8 mouse cellular contexts compared by ENCODE assay signal in the genomic region with DNA sequence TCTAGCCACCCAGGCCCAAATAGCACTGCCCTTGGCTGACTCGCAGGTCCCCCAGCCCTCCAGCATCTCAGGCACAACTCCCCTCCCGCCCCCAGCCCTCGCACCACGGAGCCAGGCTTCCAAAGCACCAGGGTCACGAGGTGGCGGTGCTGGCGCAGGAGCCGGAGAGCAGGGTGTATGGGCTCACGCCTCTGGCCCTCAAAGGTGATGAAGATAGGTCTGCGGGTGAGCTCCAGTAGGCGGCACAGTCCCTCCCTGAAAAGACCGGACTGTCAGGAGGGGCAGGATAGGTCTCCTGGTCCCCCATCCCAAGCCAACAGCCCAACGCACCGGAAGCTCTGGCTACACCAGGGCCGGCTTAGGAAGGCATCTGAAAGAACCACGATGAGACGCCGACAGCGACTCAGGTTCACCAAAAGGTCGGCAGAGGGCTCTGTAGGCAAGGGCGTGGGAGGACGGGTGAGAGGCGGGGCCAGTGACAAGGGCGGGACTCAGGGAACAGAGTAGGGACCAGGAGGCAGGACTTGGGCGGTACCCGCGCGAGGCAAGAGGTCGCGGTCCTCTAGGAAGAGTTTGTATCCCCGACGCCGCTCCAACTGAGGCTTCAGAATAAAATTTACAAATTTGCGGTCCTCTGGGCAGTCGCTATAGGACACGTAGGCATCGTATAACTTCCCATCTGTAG. TPM values are rescaled to one million over a fixed set of nuclear protein-coding genes. Genes with fewer than 3 reads are reported as not detected.
A peak's percentile ranks its signal among the peaks of the same experiment; 100 is the strongest.
DNase-seq lines count a peak whose midpoint lies in the region; ATAC-seq lines count a peak whose summit lies in the region.

No protein-coding gene starts in this region.

- peak; percentile 79 for DNase-seq in ovary, adult 18-20 months (ENCODE audit: low spot score)
- no peak for DNase-seq in ovary, postnatal 10 days (ENCODE audit: low spot score)
- peak; percentile 93 for DNase-seq in embryo, embryonic 10.5 days (ENCODE audit: low spot score)
- peak; percentile 73 to 83 for DNase-seq in gastrocnemius, postnatal 36 days
- peak; percentile 91 to 93 for DNase-seq in spleen, postnatal 4 days (ENCODE audit: low spot score in 2 of 2)

- H3K27ac ChIP-seq in limb, embryonic 15.5 days = no peak overlapping the region; the same call in 1 of the 2 replicates
- no peak overlapping the region for H3K27ac ChIP-seq in midbrain, embryonic 16.5 days (ENCODE audit: low read length)

- intact Hi-C loops in gastrocnemius, postnatal 36 days (cut with DNase I) = loop anchor here (1.0 to 2.0 kb wide), 2 partner anchors 31 to 84 kb away; a partner anchor contains a TSS

- H3K27me3 ChIP-seq in limb, embryonic 15.5 days = peaks cover 50% of the 10 kb centered on the region
- peaks cover 28% of the 10 kb centered on the region for H3K27me3 ChIP-seq in midbrain, embryonic 16.5 days (ENCODE audit: control insufficient read depth, insufficient read depth, low read depth, low read length)

- H3K9me3 ChIP-seq in limb, embryonic 15.5 days = no peaks in the 10 kb centered on the region
- no peaks in the 10 kb centered on the region for H3K9me3 ChIP-seq in midbrain, embryonic 16.5 days (replicated peaks; ENCODE audit: control insufficient read depth, low read length, poor library complexity, severe bottlenecking)

- peak overlapping the region; percentile 19 for H3K4me3 ChIP-seq in limb, embryonic 15.5 days
- peak overlapping the region; percentile 17; the same call in 1 of the 2 replicates for H3K4me3 ChIP-seq in midbrain, embryonic 16.5 days (ENCODE audit: low read depth, low read length)

- ATAC-seq in inflammation-experienced regulatory T-cells, adult 6 months = peak; percentile 62
- ATAC-seq in limb, embryonic 15.5 days (ENCODE audit: insufficient number of reproducible peaks, low FRiP score, low TSS enrichment, low read depth) = peak; percentile 66; the same call in 1 of the 2 replicates
- ATAC-seq in midbrain, embryonic 16.5 days = peak; percentile 83

- no peak overlapping the region for H3K9ac ChIP-seq in limb, embryonic 15.5 days
- no peak overlapping the region for H3K9ac ChIP-seq in midbrain, embryonic 16.5 days (ENCODE audit: low read depth, low read length)

- 8% methylated on average over 37 of the region's 37 CpGs for WGBS in limb, embryonic 15.5 days
- WGBS in midbrain, embryonic 16.5 days = 4% methylated on average over 37 of the region's 37 CpGs

- peaks cover 31% of the 10 kb centered on the region for H3K4me1 ChIP-seq in limb, embryonic 15.5 days
- no peaks in the 10 kb centered on the region for H3K4me1 ChIP-seq in midbrain, embryonic 16.5 days (ENCODE audit: control insufficient read depth, insufficient read depth, low read length)

- no peaks in the 10 kb centered on the region for H3K36me3 ChIP-seq in limb, embryonic 15.5 days
- no peaks in the 10 kb centered on the region for H3K36me3 ChIP-seq in midbrain, embryonic 16.5 days (ENCODE audit: control insufficient read depth, insufficient read depth, low read length)

- peak overlapping the region; percentile 38 for H3K4me2 ChIP-seq in limb, embryonic 15.5 days
- peak overlapping the region; percentile 32 for H3K4me2 ChIP-seq in midbrain, embryonic 16.5 days (ENCODE audit: low read length)

RNA-seq across cellular contexts. Expression of a gene that starts 8.2 kb away (rescaled TPM):
- total RNA-seq in gastrocnemius, postnatal 36 days (2021) = 1 to 10 TPM; 1.7 to 2.0 TPM
- polyA plus RNA-seq in inflammation-experienced regulatory T-cells, adult 6 months (2017; shearing (Covaris generic)) = 100 to 1,000 TPM; 149 to 208 (median 206) TPM
- 3.3 and 3.8 TPM in 2 replicates for polyA plus RNA-seq in limb, embryonic 15.5 days (2015; fragmentation: Nextera tagmentation; extraction: Ambion mirVana)
- 1.7 and 2.0 TPM in 2 replicates for polyA plus RNA-seq in midbrain, embryonic 16.5 days (2015; fragmentation: Nextera tagmentation; extraction: Ambion mirVana)

RNA-seq across cellular contexts. Expression of a gene that starts 14.2 kb away (rescaled TPM):
- total RNA-seq in gastrocnemius, postnatal 36 days (2021) = under 1 TPM in 1 of 2 experiments, not detected in 1; 0.12 TPM
- polyA plus RNA-seq in inflammation-experienced regulatory T-cells, adult 6 months (2017; shearing (Covaris generic)) = 100 to 1,000 TPM; 413 to 487 (median 426) TPM
- polyA plus RNA-seq in limb, embryonic 15.5 days (2015; fragmentation: Nextera tagmentation; extraction: Ambion mirVana) = 150 and 151 TPM in 2 replicates
- polyA plus RNA-seq in midbrain, embryonic 16.5 days (2015; fragmentation: Nextera tagmentation; extraction: Ambion mirVana) = 0.06 TPM in 1 of 2 replicates, not detected in the other

RNA-seq across cellular contexts. Expression of a gene that starts 25.4 kb away (rescaled TPM):
- not detected for total RNA-seq in gastrocnemius, postnatal 36 days (2021)
- not detected for polyA plus RNA-seq in inflammation-experienced regulatory T-cells, adult 6 months (2017; shearing (Covaris generic))
- polyA plus RNA-seq in limb, embryonic 15.5 days (2015; fragmentation: Nextera tagmentation; extraction: Ambion mirVana) = 23.4 and 24.1 TPM in 2 replicates
- polyA plus RNA-seq in midbrain, embryonic 16.5 days (2015; fragmentation: Nextera tagmentation; extraction: Ambion mirVana) = 0.28 and 0.42 TPM in 2 replicates

RNA-seq across cellular contexts. Expression of a gene that starts 30.0 kb away (rescaled TPM):
- 10 to 100 TPM; 15.9 to 18.7 TPM for total RNA-seq in gastrocnemius, postnatal 36 days (2021)
- 1 to 10 TPM; 6.2 to 9.3 (median 7.0) TPM for polyA plus RNA-seq in inflammation-experienced regulatory T-cells, adult 6 months (2017; shearing (Covaris generic))
- 69.4 and 70.0 TPM in 2 replicates for polyA plus RNA-seq in limb, embryonic 15.5 days (2015; fragmentation: Nextera tagmentation; extraction: Ambion mirVana)
- 81.6 and 82.6 TPM in 2 replicates for polyA plus RNA-seq in midbrain, embryonic 16.5 days (2015; fragmentation: Nextera tagmentation; extraction: Ambion mirVana)

RNA-seq across cellular contexts. Expression of a gene that starts 31.3 kb away (rescaled TPM):
- under 1 TPM; 0.20 to 0.22 TPM for total RNA-seq in gastrocnemius, postnatal 36 days (2021)
- polyA plus RNA-seq in inflammation-experienced regulatory T-cells, adult 6 months (2017; shearing (Covaris generic)) = 10 to 100 TPM; 11.1 to 13.1 (median 12.5) TPM
- 9.9 and 12.1 TPM in 2 replicates for polyA plus RNA-seq in limb, embryonic 15.5 days (2015; fragmentation: Nextera tagmentation; extraction: Ambion mirVana)
- polyA plus RNA-seq in midbrain, embryonic 16.5 days (2015; fragmentation: Nextera tagmentation; extraction: Ambion mirVana) = 59.5 and 65.7 TPM in 2 replicates

Comparison
In these comparisons a context has a peak if more than half of its experiments do, and no peak if none do; other contexts are left out.
1. RNA of a gene that starts 8.2 kb away (polyA plus RNA-seq): 149 to 208 TPM in inflammation-experienced regulatory T-cells, adult 6 months; 3.3 to 3.8 TPM in limb, embryonic 15.5 days and 1.7 to 2.0 TPM in midbrain, embryonic 16.5 days; every median in the first group is over 10 times any median in the second.
2. RNA of a gene that starts 14.2 kb away (polyA plus RNA-seq): 413 to 487 TPM in inflammation-experienced regulatory T-cells, adult 6 months and 150 to 151 TPM in limb, embryonic 15.5 days; 0.06 TPM in midbrain, embryonic 16.5 days; every median in the first group is over 100 times any median in the second.
3. RNA of a gene that starts 25.4 kb away (polyA plus RNA-seq): 23.4 to 24.1 TPM in limb, embryonic 15.5 days; 0.28 to 0.42 TPM in midbrain, embryonic 16.5 days and not detected in inflammation-experienced regulatory T-cells, adult 6 months; every median in the first group is over 10 times any median in the second.
4. Peak in every context shown above with its lines, with median percentiles within 50 percentile points of each other: ATAC-seq.